Mouse (Mus musculus) heart, embryonic 14.5 days (tissue): Measurements from ENCODE around the gene Bcar1. TPM values are rescaled to one million over a fixed set of nuclear protein-coding genes. Genes with fewer than 3 reads are reported as not detected.

Experiments used
- ATAC-seq: fragments of 200-750 bp; cut with Nextera tagmentation; 2 replicates; pipeline ENCODE4 v1.8.0; 2017; ENCODE audit warnings: low read depth, moderate TSS enrichment; ENCODE audit not compliant: insufficient number of reproducible peaks, insufficient read depth, low FRiP score
- H3K27ac ChIP-seq, 2 experiments: fragments of 200-500 bp in 1 of 2; fragments of 300-500 bp in 1 of 2; sonication (generic) in 1 of 2; replicated peaks in 1 of 2; 2 replicates each; pipeline ENCODE4 v1.5.1; 2012 to 2014; ENCODE audit warnings: low read depth in 2 of 2, low read length in 2 of 2, control low read depth in 1 of 2, mild to moderate bottlenecking in 1 of 2, mixed read lengths in 1 of 2; ENCODE audit not compliant: control insufficient read depth in 1 of 2, insufficient read depth in 1 of 2
- H3K27me3 ChIP-seq: fragments of 300-500 bp; sonication (generic); 2 replicates; pipeline ENCODE4 v1.6.1; 2014; ENCODE audit warnings: mild to moderate bottlenecking, low read length, control low read depth; ENCODE audit not compliant: control insufficient read depth, insufficient read depth
- H3K36me3 ChIP-seq: fragments of 300-500 bp; sonication (generic); 2 replicates; pipeline ENCODE4 v1.6.1; 2014; ENCODE audit warnings: mild to moderate bottlenecking, control low read depth, low read length, mixed read lengths; ENCODE audit not compliant: control insufficient read depth, insufficient read depth
- H3K4me1 ChIP-seq, 2 experiments: fragments of 200-500 bp in 1 of 2; fragments of 300-500 bp in 1 of 2; sonication (generic) in 1 of 2; 2 replicates each; pipeline ENCODE4 v1.6.1; 2012 to 2014; ENCODE audit warnings: low read length in 2 of 2, control low read depth in 1 of 2, mixed read lengths in 1 of 2; ENCODE audit not compliant: control insufficient read depth in 2 of 2, insufficient read depth in 2 of 2
- H3K4me2 ChIP-seq: fragments of 300-500 bp; sonication (generic); 2 replicates; pipeline ENCODE4 v1.6.1; 2014; ENCODE audit warnings: mild to moderate bottlenecking, low read length
- H3K4me3 ChIP-seq, 2 experiments: fragments of 200-500 bp in 1 of 2; fragments of 300-500 bp in 1 of 2; sonication (generic) in 1 of 2; 2 replicates each; pipeline ENCODE4 v1.5.1; 2012 to 2014; ENCODE audit warnings: low read length in 2 of 2, mild to moderate bottlenecking in 2 of 2, control low read depth in 1 of 2, low read depth in 1 of 2, moderate library complexity in 1 of 2; ENCODE audit not compliant: control insufficient read depth in 1 of 2, insufficient read depth in 1 of 2
- H3K9ac ChIP-seq: fragments of 300-500 bp; sonication (generic); 2 replicates; pipeline ENCODE4 v1.6.1; 2014; ENCODE audit warnings: mild to moderate bottlenecking, low read length
- H3K9me3 ChIP-seq: fragments of 300-500 bp; sonication (generic); 2 replicates; pipeline ENCODE4 v1.6.1; 2016; ENCODE audit warnings: low read length, control low read depth; ENCODE audit not compliant: control insufficient read depth
- WGBS: fragments of 180-500 bp; shearing (Covaris S2); extraction: QIAGEN DNeasy Blood & Tissue Kit; methylation state at CpG from one replicate; pipeline ENCODE4 v1.1.7; 2014; 5-methylcytosine and 5-hydroxymethylcytosine counted together
- polyA plus RNA-seq: library from polyadenylated mRNA; unstranded; fragments of >200 nt; fragmentation: Nextera tagmentation; extraction: Ambion mirVana; gene quantifications from 2 replicates; pipeline ENCODE4 v1.2.1, GENCODE M21; 2014

Bcar1 gene
- polyA plus RNA-seq, 1 experiment from 2014 or later: 50.8 TPM

- Histone ChIP-seq H3K36me3 (peaks cover 6% of the 10 kb centered on the region; the same call in 1 of the 2 replicates), H3K4me2 (peak overlapping the region; percentile 71), H3K4me1 (peaks cover 80 to 92% of the 10 kb centered on the region in 2 experiments), H3K9ac (peak overlapping the region; percentile 96), H3K27ac (peak overlapping the region; percentile 76 to 93), H3K4me3 (peak overlapping the region; percentile 61 to 89), H3K9me3 (no peaks in the 10 kb centered on the region), H3K27me3 (no peaks in the 10 kb centered on the region)
- WGBS: under 1% methylated on average over 38 of the region's 39 CpGs
- ATAC-seq: peak; percentile 10
These were observed 12.2 kb downstream of the Bcar1 start for GRCm38 (mm10) chr8:111731231-111731977.

DNA sequence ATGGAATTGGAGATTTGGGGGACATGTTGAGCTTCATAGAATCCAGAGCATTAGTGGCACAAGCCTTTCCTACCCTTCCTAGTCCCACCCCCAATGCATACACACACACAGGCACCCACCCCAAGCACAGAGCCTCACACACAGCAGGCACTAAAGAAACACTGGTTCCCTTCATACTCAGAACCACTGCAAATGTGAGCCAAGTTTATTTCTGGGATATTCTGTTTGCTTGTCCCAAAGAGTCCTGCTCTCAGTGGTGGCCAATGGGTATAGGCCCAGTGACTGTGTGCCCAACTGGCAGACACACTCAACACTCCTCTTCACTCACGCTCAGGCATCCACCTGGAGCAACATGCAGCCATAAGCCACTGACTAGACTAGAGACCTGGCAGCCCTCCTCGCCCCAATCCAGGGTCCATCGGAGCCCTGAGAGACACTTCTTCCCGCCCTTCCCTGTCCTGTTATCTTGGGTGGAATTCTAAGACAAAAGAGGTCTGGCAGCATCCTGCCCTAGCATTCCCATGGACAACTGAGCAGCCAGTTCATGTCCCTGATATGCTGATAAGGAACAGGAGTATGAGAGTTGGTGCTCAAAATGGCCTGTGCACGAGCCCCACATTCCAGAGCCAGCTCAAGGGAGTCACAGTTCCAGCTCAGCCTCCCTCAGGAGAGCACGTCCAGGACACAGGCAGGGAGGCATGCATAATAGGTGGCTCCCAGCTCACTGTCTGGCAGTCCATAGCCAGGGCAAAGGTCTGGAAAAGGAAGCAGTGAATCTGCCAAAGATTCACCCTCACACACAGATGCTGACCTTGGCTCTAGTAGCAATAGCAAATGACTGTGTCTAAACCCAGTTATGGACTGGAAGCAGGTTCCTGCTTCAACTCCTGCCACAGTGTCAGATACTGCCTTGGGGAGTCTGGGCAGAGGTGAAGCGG, 14.1 kb downstream of the Bcar1 start:
- peak overlapping the region; percentile 61 to 89 for H3K4me3 ChIP-seq
- no peaks in the 10 kb centered on the region for H3K27me3 ChIP-seq
- peak overlapping the region; percentile 96 for H3K9ac ChIP-seq
- peaks cover 74 to 90% of the 10 kb centered on the region in 2 experiments for H3K4me1 ChIP-seq
- no peaks in the 10 kb centered on the region for H3K9me3 ChIP-seq
- peaks cover 3% of the 10 kb centered on the region; the same call in 1 of the 2 replicates for H3K36me3 ChIP-seq
- no peak for ATAC-seq
- 10% methylated on average over 7 of the region's 7 CpGs for WGBS
- H3K27ac ChIP-seq: peak overlapping the region; percentile 83 to 93
- H3K4me2 ChIP-seq: peak overlapping the region; percentile 71

DNA sequence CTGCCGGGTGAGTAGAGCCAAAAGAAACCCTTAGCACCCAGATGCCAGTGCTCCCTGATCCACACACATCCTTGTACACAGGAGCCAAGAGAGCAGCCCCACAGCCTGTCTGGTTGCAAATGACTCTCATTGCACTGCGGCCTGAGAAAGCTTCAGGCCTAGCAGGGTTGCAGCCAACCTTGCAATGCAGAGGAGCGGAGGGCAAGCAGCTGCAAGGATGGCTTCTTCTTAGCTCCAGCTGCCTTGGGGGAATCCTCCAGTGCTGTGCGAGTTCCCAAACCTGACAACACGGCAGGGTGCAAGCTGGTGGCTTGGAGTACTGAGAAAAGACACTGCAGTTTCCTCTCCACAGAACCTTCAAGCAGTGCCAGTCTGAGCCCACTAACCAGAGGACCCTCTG, 15.1 kb downstream of the Bcar1 start:
- peak overlapping the region; percentile 71; the same call in 1 of the 2 replicates for H3K4me2 ChIP-seq
- no peaks in the 10 kb centered on the region for H3K27me3 ChIP-seq
- H3K4me3 ChIP-seq: no peak overlapping the region
- peak overlapping the region; percentile 13; the same call in 1 of the 2 replicates for H3K9ac ChIP-seq
- H3K36me3 ChIP-seq: peaks cover 3% of the 10 kb centered on the region; the same call in 1 of the 2 replicates
- peaks cover 65 to 87% of the 10 kb centered on the region in 2 experiments for H3K4me1 ChIP-seq
- ATAC-seq: no peak
- no peaks in the 10 kb centered on the region for H3K9me3 ChIP-seq
- WGBS: 62% methylated on average over 5 of the region's 5 CpGs
- H3K27ac ChIP-seq: peak overlapping the region in 1 of 2 experiments; percentile 93; a peak in 2 of 4 replicates

DNA sequence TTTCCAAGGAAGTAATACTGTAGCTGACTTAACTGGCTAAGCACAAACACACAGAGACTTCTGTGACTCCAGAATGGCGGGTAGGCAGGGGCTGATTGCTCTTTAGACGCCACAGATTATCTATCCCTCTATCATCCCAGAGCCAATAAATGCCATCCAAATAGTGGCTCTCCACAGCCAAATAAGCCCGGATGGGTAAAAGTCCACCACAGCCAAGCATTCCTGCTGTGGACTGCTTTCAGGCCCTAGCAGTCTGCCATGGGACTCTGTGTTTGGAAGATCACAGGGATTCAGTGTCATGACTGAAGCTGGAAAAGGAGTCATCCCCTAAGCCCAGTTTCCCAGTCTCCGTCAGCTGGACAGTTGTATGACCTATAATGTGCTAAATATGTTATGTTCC, 16.1 kb downstream of the Bcar1 start:
- Histone ChIP-seq H3K9me3 (no peaks in the 10 kb centered on the region), H3K27ac (peak overlapping the region; percentile 93 to 97; a peak in 3 of 4 replicates), H3K27me3 (no peaks in the 10 kb centered on the region), H3K4me2 (no peak overlapping the region), H3K36me3 (peaks cover 3% of the 10 kb centered on the region; the same call in 1 of the 2 replicates), H3K9ac (0 out of 2 replicates have a peak overlapping the region, but pooled peaks have one; percentile 58), H3K4me1 (peaks cover 56 to 78% of the 10 kb centered on the region in 2 experiments), H3K4me3 (no peak overlapping the region)
- 62% methylated on average over 4 of the region's 4 CpGs for WGBS
- ATAC-seq: no peak

GRCm38 (mm10) chr8:111726102-111726900, 17.3 kb downstream of the Bcar1 start:
- H3K4me1 ChIP-seq: peaks cover 52 to 73% of the 10 kb centered on the region in 2 experiments
- H3K27ac ChIP-seq: peak overlapping the region; percentile 93 to 97
- no peaks in the 10 kb centered on the region for H3K27me3 ChIP-seq
- peak; percentile 75 for ATAC-seq
- no peaks in the 10 kb centered on the region for H3K9me3 ChIP-seq
- H3K4me3 ChIP-seq: no peak overlapping the region
- peak overlapping the region; percentile 58 for H3K9ac ChIP-seq
- 16% methylated on average over 7 of the region's 7 CpGs for WGBS
- H3K4me2 ChIP-seq: peak overlapping the region; percentile 46
- H3K36me3 ChIP-seq: peaks cover 4% of the 10 kb centered on the region; the same call in 1 of the 2 replicates

DNA sequence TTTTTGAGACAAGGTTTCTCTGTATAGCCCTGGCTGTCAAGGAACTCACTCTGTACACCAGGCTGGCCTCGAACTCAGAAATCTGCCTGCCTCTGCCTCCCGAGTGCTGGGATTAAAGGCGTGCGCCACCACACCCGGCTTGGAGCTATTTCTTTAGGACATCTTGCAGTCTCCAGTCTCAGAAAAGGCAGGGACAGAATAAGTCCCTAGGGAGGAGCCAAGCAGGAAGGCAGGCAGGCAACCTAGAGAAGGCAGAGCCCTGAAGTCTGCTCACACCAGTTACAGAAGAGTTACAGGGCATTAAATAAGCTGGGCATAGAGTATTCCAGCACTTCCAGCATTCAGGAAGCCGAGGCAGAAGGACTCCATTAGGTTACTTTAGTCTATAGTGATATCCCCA, 18.3 kb downstream of the Bcar1 start:
- ATAC-seq: no peak
- H3K27ac ChIP-seq: peak overlapping the region; percentile 19 to 24; a peak in 3 of 4 replicates
- H3K9me3 ChIP-seq: no peaks in the 10 kb centered on the region
- no peak overlapping the region for H3K4me2 ChIP-seq
- no peak overlapping the region for H3K9ac ChIP-seq
- no peaks in the 10 kb centered on the region for H3K27me3 ChIP-seq
- H3K4me3 ChIP-seq: no peak overlapping the region
- H3K4me1 ChIP-seq: peaks cover 48 to 72% of the 10 kb centered on the region in 2 experiments
- 80% methylated on average over 6 of the region's 6 CpGs for WGBS
- peaks cover 14% of the 10 kb centered on the region for H3K36me3 ChIP-seq
